Mouse (Mus musculus) ES-E14 (cell line): ENCODE measurements around the gene Tmco3.

Source experiments
- CHD2 ChIP-seq: IDR thresholded peaks from 2 replicates; pipeline ENCODE4 v1.6.1; 2014; ENCODE audit warnings: mild to moderate bottlenecking, low read depth, low read length, inconsistent platforms
- HCFC1 ChIP-seq: IDR thresholded peaks from 2 replicates; pipeline ENCODE4 v1.6.1; 2012; ENCODE audit warnings: low read length, inconsistent platforms, borderline replicate concordance; ENCODE audit not compliant: insufficient read depth
- ZC3H11A ChIP-seq: IDR thresholded peaks from 2 replicates; pipeline ENCODE4 v1.6.1; 2012; ENCODE audit warnings: low read depth, mild to moderate bottlenecking, inconsistent platforms, low read length, borderline replicate concordance
- ZNF384 ChIP-seq: IDR thresholded peaks from 2 replicates; pipeline ENCODE4 v1.6.1; 2012; ENCODE audit warnings: low read depth, low read length, inconsistent platforms

GRCm38 (mm10) chr8:13340650-13341049 is 52.7 kb downstream of the Tmco3 start:
- TF ChIP-seq HCFC1 (no peak), ZC3H11A (no peak), CHD2 (no peak), ZNF384 (no peak)
